Mouse (Mus musculus) cerebellum, adult 2 months (tissue): ENCODE data around the gene Stab1.

ENCODE experiments used
- CTCF ChIP-seq: fragments of 200-500 bp; IDR thresholded peaks from 2 replicates; pipeline ENCODE4 v1.5.1; 2011; ENCODE audit warnings: low read depth, mild to moderate bottlenecking, control low read depth, low read length, moderate library complexity, borderline replicate concordance; ENCODE audit not compliant: insufficient read depth
- POLR2A ChIP-seq: fragments of 200-500 bp; IDR thresholded peaks from 2 replicates; pipeline ENCODE4 v1.6.1; 2011; ENCODE audit warnings: low read length, control low read depth, borderline replicate concordance; ENCODE audit not compliant: insufficient read depth

DNA sequence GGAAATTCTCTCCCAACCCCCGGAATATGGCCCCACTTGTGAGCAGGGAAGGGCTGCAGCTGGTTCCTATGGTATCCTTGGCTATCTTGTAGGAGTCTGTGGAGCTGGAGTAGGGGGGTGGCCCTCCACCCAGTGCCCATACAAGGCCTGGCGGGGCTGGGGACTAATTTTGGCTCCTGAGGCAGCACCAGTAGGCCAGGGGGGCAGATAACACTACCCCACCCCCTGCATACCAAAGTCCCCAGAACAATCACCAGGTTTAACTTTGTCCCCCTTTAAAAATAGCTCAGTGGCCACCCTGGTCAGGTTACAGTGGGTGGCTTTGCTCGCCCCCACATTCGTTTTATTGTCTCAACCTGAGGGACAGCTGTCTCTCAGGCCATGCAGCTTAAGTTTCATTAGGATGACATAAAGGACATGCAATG, 40.7 kb upstream of the Stab1 start:
- TF ChIP-seq POLR2A (no peak), CTCF (no peak)
